Mouse (Mus musculus): ENCODE data around the gene Gna15. TPM values are rescaled to one million over a fixed set of nuclear protein-coding genes. Genes with fewer than 3 reads are reported as not detected.

Gene Gna15
- polyA plus RNA-seq, 1 experiment: 1.1 TPM

GRCm38 (mm10) chr10:81518546-81518945, 5.5 kb downstream of the Gna15 start:
- peak; percentile 62 for DNase-seq (ENCODE audit: low read depth)
- peak; percentile 73 for TF ChIP-seq CTCF (IDR thresholded peaks at IDR 0.05; ENCODE audit: borderline replicate concordance, extremely low read depth, insufficient read depth, insufficient read length)
- TF ChIP-seq POLR2A (IDR thresholded peaks at IDR 0.05; ENCODE audit: borderline replicate concordance, extremely low read depth, insufficient read depth, insufficient read length, poor library complexity, severe bottlenecking): no peak

GRCm38 (mm10) chr10:81517227-81517626, 6.8 kb downstream of the Gna15 start:
- TF ChIP-seq CTCF (IDR thresholded peaks at IDR 0.05; ENCODE audit: borderline replicate concordance, extremely low read depth, insufficient read depth, insufficient read length) (no peak), POLR2A (IDR thresholded peaks at IDR 0.05; ENCODE audit: borderline replicate concordance, extremely low read depth, insufficient read depth, insufficient read length, poor library complexity, severe bottlenecking) (no peak)
- no peak for DNase-seq (ENCODE audit: low read depth)

GRCm38 (mm10) chr10:81513798-81514197, 10.2 kb downstream of the Gna15 start:
- TF ChIP-seq POLR2A (IDR thresholded peaks at IDR 0.05; ENCODE audit: borderline replicate concordance, extremely low read depth, insufficient read depth, insufficient read length, poor library complexity, severe bottlenecking): no peak
- DNase-seq (ENCODE audit: low read depth): no peak

GRCm38 (mm10) chr10:81510246-81510810, 13.7 kb downstream of the Gna15 start:
- DNase-seq (ENCODE audit: low read depth): no peak
- TF ChIP-seq CTCF (IDR thresholded peaks at IDR 0.05; ENCODE audit: borderline replicate concordance, extremely low read depth, insufficient read depth, insufficient read length): no peak
- TF ChIP-seq POLR2A (IDR thresholded peaks at IDR 0.05; ENCODE audit: borderline replicate concordance, extremely low read depth, insufficient read depth, insufficient read length, poor library complexity, severe bottlenecking): no peak

GRCm38 (mm10) chr10:81507691-81508489, 16.1 kb downstream of the Gna15 start:
- no peak for TF ChIP-seq CTCF (IDR thresholded peaks at IDR 0.05; ENCODE audit: borderline replicate concordance, extremely low read depth, insufficient read depth, insufficient read length)
- TF ChIP-seq POLR2A (IDR thresholded peaks at IDR 0.05; ENCODE audit: borderline replicate concordance, extremely low read depth, insufficient read depth, insufficient read length, poor library complexity, severe bottlenecking): no peak

GRCm38 (mm10) chr10:81507095-81507494, 16.9 kb downstream of the Gna15 start:
- no peak for DNase-seq (ENCODE audit: low read depth)
- no peak for TF ChIP-seq CTCF (IDR thresholded peaks at IDR 0.05; ENCODE audit: borderline replicate concordance, extremely low read depth, insufficient read depth, insufficient read length)
- no peak for TF ChIP-seq POLR2A (IDR thresholded peaks at IDR 0.05; ENCODE audit: borderline replicate concordance, extremely low read depth, insufficient read depth, insufficient read length, poor library complexity, severe bottlenecking)

More at GRCm38 (mm10) chr10:81507691-81508489, 16.1 kb downstream of the Gna15 start:
- no peak for DNase-seq (ENCODE audit: low read depth)

GRCm38 (mm10) chr10:81505016-81505664, 18.9 kb downstream of the Gna15 start:
- no peak for DNase-seq (ENCODE audit: low read depth)
- no peak for TF ChIP-seq CTCF (IDR thresholded peaks at IDR 0.05; ENCODE audit: borderline replicate concordance, extremely low read depth, insufficient read depth, insufficient read length)
- no peak for TF ChIP-seq POLR2A (IDR thresholded peaks at IDR 0.05; ENCODE audit: borderline replicate concordance, extremely low read depth, insufficient read depth, insufficient read length, poor library complexity, severe bottlenecking)

- no peak for TF ChIP-seq POLR2A (IDR thresholded peaks at IDR 0.05; ENCODE audit: borderline replicate concordance, extremely low read depth, insufficient read depth, insufficient read length, poor library complexity, severe bottlenecking)
- TF ChIP-seq CTCF (IDR thresholded peaks at IDR 0.05; ENCODE audit: borderline replicate concordance, extremely low read depth, insufficient read depth, insufficient read length): peak; percentile 99
- peak; percentile 79 for DNase-seq (ENCODE audit: low read depth)
Measured at GRCm38 (mm10) chr10:81502658-81503057, 21.4 kb downstream of the Gna15 start.

GRCm38 (mm10) chr10:81501863-81502262, 22.2 kb downstream of the Gna15 start:
- no peak for DNase-seq (ENCODE audit: low read depth)
- TF ChIP-seq CTCF (IDR thresholded peaks at IDR 0.05; ENCODE audit: borderline replicate concordance, extremely low read depth, insufficient read depth, insufficient read length) (no peak), POLR2A (IDR thresholded peaks at IDR 0.05; ENCODE audit: borderline replicate concordance, extremely low read depth, insufficient read depth, insufficient read length, poor library complexity, severe bottlenecking) (no peak)

- TF ChIP-seq POLR2A (IDR thresholded peaks at IDR 0.05; ENCODE audit: borderline replicate concordance, extremely low read depth, insufficient read depth, insufficient read length, poor library complexity, severe bottlenecking) (no peak), CTCF (IDR thresholded peaks at IDR 0.05; ENCODE audit: borderline replicate concordance, extremely low read depth, insufficient read depth, insufficient read length) (no peak)
Measured at GRCm38 (mm10) chr10:81500032-81500431, 24.0 kb downstream of the Gna15 start, which contains the start of gene S1pr4. Gene S1pr4 (minus strand): TSS chr10:81500132.

GRCm38 (mm10) chr10:81499250-81499901, 24.6 kb downstream of the Gna15 start:
- no peak for DNase-seq (ENCODE audit: low read depth)
- TF ChIP-seq POLR2A (IDR thresholded peaks at IDR 0.05; ENCODE audit: borderline replicate concordance, extremely low read depth, insufficient read depth, insufficient read length, poor library complexity, severe bottlenecking): no peak
- TF ChIP-seq CTCF (IDR thresholded peaks at IDR 0.05; ENCODE audit: borderline replicate concordance, extremely low read depth, insufficient read depth, insufficient read length): no peak

More at GRCm38 (mm10) chr10:81500032-81500431, 24.0 kb downstream of the Gna15 start, which contains the start of gene S1pr4:
- no peak for DNase-seq (ENCODE audit: low read depth)
